Mouse (Mus musculus) intestine, embryonic 15.5 days (tissue): ENCODE results near the gene Zbp1. TPM values are rescaled to one million over a fixed set of nuclear protein-coding genes. Genes with fewer than 3 reads are reported as not detected.

Experiments
- ATAC-seq: fragments of 200-750 bp; cut with Nextera tagmentation; 2 replicates; pipeline ENCODE4 v1.8.0; 2017; ENCODE audit warnings: moderate TSS enrichment, moderate library complexity
- H3K27ac ChIP-seq: fragments of 300-500 bp; sonication (generic); 2 replicates; pipeline ENCODE4 v1.5.1; 2015; ENCODE audit warnings: mild to moderate bottlenecking, inconsistent platforms
- H3K27me3 ChIP-seq: fragments of 300-500 bp; sonication (generic); replicated peaks from 2 replicates; pipeline ENCODE4 v1.6.1; 2015; ENCODE audit warnings: inconsistent platforms
- H3K36me3 ChIP-seq: fragments of 300-500 bp; sonication (generic); 2 replicates; pipeline ENCODE4 v1.6.1; 2015; ENCODE audit warnings: inconsistent platforms
- H3K4me1 ChIP-seq: fragments of 300-500 bp; sonication (generic); replicated peaks from 2 replicates; pipeline ENCODE4 v1.6.1; 2015; ENCODE audit warnings: inconsistent platforms
- H3K4me2 ChIP-seq: fragments of 300-500 bp; sonication (generic); replicated peaks from 2 replicates; pipeline ENCODE4 v1.6.1; 2015; ENCODE audit warnings: mild to moderate bottlenecking, inconsistent platforms
- H3K4me3 ChIP-seq: fragments of 300-500 bp; sonication (generic); replicated peaks from 2 replicates; pipeline ENCODE4 v1.5.1; 2015; ENCODE audit warnings: inconsistent platforms
- H3K9ac ChIP-seq: fragments of 300-500 bp; sonication (generic); 2 replicates; pipeline ENCODE4 v1.6.1; 2015; ENCODE audit warnings: inconsistent platforms
- H3K9me3 ChIP-seq: fragments of 300-500 bp; sonication (generic); 2 replicates; pipeline ENCODE4 v1.6.1; 2016; ENCODE audit warnings: inconsistent platforms
- WGBS: fragments of 180-500 bp; shearing (Covaris S2); methylation state at CpG from one replicate; pipeline ENCODE4 v1.1.7; 2015; 5-methylcytosine and 5-hydroxymethylcytosine counted together
- polyA plus RNA-seq: library from polyadenylated mRNA; unstranded; fragments of >200 nt; fragmentation: Nextera tagmentation; extraction: Ambion mirVana; gene quantifications from 2 replicates; pipeline ENCODE4 v1.2.1, GENCODE M21; 2015

Gene Zbp1
- polyA plus RNA-seq, result 0.55 and 0.95 TPM in 2 replicates

- no peak within 1 kb of the TSS for H3K4me3 ChIP-seq
- no peaks in the 10 kb centered on the region for H3K9me3 ChIP-seq
- H3K4me1 ChIP-seq, result no peaks in the 10 kb centered on the region
- 0 out of 2 replicates have a peak, but pooled peaks have one; percentile 23 for ATAC-seq
- H3K27me3 ChIP-seq, result no peaks in the 10 kb centered on the region
- H3K36me3 ChIP-seq, result no peaks in the 10 kb centered on the region
- no peak within 1 kb of the TSS for H3K9ac ChIP-seq
- H3K4me2 ChIP-seq, result no peak within 1 kb of the TSS
- 68% methylated on average over 11 of the region's 11 CpGs for WGBS
- H3K27ac ChIP-seq, result no peak within 1 kb of the TSS
These were observed at the start of gene Zbp1 for GRCm38 (mm10) chr2:173218416-173219141. Gene Zbp1 (minus strand): TSS chr2:173218923.

- no peaks in the 10 kb centered on the region for H3K9me3 ChIP-seq
- peaks cover 86% of the 10 kb centered on the region for H3K4me1 ChIP-seq
- no peak overlapping the region for H3K4me3 ChIP-seq
- H3K27ac ChIP-seq, result no peak overlapping the region
- H3K4me2 ChIP-seq, result no peak overlapping the region
- H3K27me3 ChIP-seq, result no peaks in the 10 kb centered on the region
- H3K36me3 ChIP-seq, result no peaks in the 10 kb centered on the region
- 73% methylated on average over 3 of the region's 3 CpGs for WGBS
- no peak for ATAC-seq
- no peak overlapping the region for H3K9ac ChIP-seq
These were observed 48.8 kb upstream of the Zbp1 start for GRCm38 (mm10) chr2:173267562-173267961.

- no peaks in the 10 kb centered on the region for H3K36me3 ChIP-seq
- H3K4me2 ChIP-seq, result peak overlapping the region; percentile 40
- peak overlapping the region; percentile 11; the same call in 1 of the 2 replicates for H3K4me3 ChIP-seq
- H3K9ac ChIP-seq, result no peak overlapping the region
- peak; percentile 27 for ATAC-seq
- no peaks in the 10 kb centered on the region for H3K27me3 ChIP-seq
- 42% methylated on average over 25 of the region's 25 CpGs for WGBS
- H3K9me3 ChIP-seq, result no peaks in the 10 kb centered on the region
- peaks cover 86% of the 10 kb centered on the region for H3K4me1 ChIP-seq
- peak overlapping the region; percentile 66 for H3K27ac ChIP-seq
These were observed 47.8 kb upstream of the Zbp1 start for GRCm38 (mm10) chr2:173266349-173267112.

GRCm38 (mm10) chr2:173265468-173266265 lies 46.9 kb upstream of the Zbp1 start:
- 83% methylated on average over 22 of the region's 22 CpGs for WGBS
- Histone ChIP-seq H3K36me3 (no peaks in the 10 kb centered on the region), H3K4me3 (no peak overlapping the region), H3K27me3 (no peaks in the 10 kb centered on the region), H3K27ac (peak overlapping the region; percentile 38), H3K9ac (no peak overlapping the region), H3K9me3 (no peaks in the 10 kb centered on the region), H3K4me2 (no peak overlapping the region; the same call in none of the 2 replicates), H3K4me1 (peaks cover 88% of the 10 kb centered on the region)
- no peak for ATAC-seq

- ATAC-seq, result peak; percentile 59
- 24% methylated on average over 13 of the region's 13 CpGs for WGBS
- Histone ChIP-seq H3K9ac (0 out of 2 replicates have a peak overlapping the region, but pooled peaks have one; percentile 5), H3K9me3 (no peaks in the 10 kb centered on the region), H3K4me3 (no peak overlapping the region), H3K36me3 (no peaks in the 10 kb centered on the region), H3K27ac (0 out of 2 replicates have a peak overlapping the region, but pooled peaks have one; percentile 32), H3K4me1 (peaks cover 86% of the 10 kb centered on the region), H3K4me2 (no peak overlapping the region), H3K27me3 (no peaks in the 10 kb centered on the region)
These were observed 45.9 kb upstream of the Zbp1 start for GRCm38 (mm10) chr2:173264467-173265128.

GRCm38 (mm10) chr2:173263636-173264330 lies 45.1 kb upstream of the Zbp1 start:
- H3K9me3 ChIP-seq, result no peaks in the 10 kb centered on the region
- H3K27me3 ChIP-seq, result no peaks in the 10 kb centered on the region
- H3K9ac ChIP-seq, result no peak overlapping the region
- H3K4me1 ChIP-seq, result peaks cover 90% of the 10 kb centered on the region
- H3K4me3 ChIP-seq, result no peak overlapping the region
- ATAC-seq, result peak; percentile 42
- 0 out of 2 replicates have a peak overlapping the region, but pooled peaks have one; percentile 4 for H3K4me2 ChIP-seq
- no peaks in the 10 kb centered on the region for H3K36me3 ChIP-seq
- H3K27ac ChIP-seq, result no peak overlapping the region
- 50% methylated on average over 11 of the region's 11 CpGs for WGBS

- no peaks in the 10 kb centered on the region for H3K36me3 ChIP-seq
- no peaks in the 10 kb centered on the region for H3K9me3 ChIP-seq
- 41% methylated on average over 10 of the region's 10 CpGs for WGBS
- H3K4me1 ChIP-seq, result peaks cover 92% of the 10 kb centered on the region
- no peak overlapping the region for H3K4me3 ChIP-seq
- H3K27me3 ChIP-seq, result no peaks in the 10 kb centered on the region
- no peak overlapping the region; the same call in 1 of the 2 replicates for H3K4me2 ChIP-seq
- ATAC-seq, result no peak
- H3K27ac ChIP-seq, result no peak overlapping the region
- no peak overlapping the region for H3K9ac ChIP-seq
These were observed 42.8 kb upstream of the Zbp1 start for GRCm38 (mm10) chr2:173261497-173261896.

GRCm38 (mm10) chr2:173258459-173259091 lies 39.9 kb upstream of the Zbp1 start:
- Histone ChIP-seq H3K4me3 (no peak overlapping the region), H3K4me2 (no peak overlapping the region), H3K9me3 (no peaks in the 10 kb centered on the region), H3K9ac (no peak overlapping the region), H3K27me3 (no peaks in the 10 kb centered on the region), H3K4me1 (peaks cover 93% of the 10 kb centered on the region), H3K27ac (0 out of 2 replicates have a peak overlapping the region, but pooled peaks have one; percentile 27), H3K36me3 (no peaks in the 10 kb centered on the region)
- ATAC-seq, result no peak
- 48% methylated on average over 9 of the region's 9 CpGs for WGBS

- Histone ChIP-seq H3K27ac (0 out of 2 replicates have a peak overlapping the region, but pooled peaks have one; percentile 27), H3K4me1 (peaks cover 92% of the 10 kb centered on the region)
- no peak for ATAC-seq
These were observed 38.9 kb upstream of the Zbp1 start for GRCm38 (mm10) chr2:173257610-173258009.

GRCm38 (mm10) chr2:173256552-173256949 lies 37.8 kb upstream of the Zbp1 start:
- Histone ChIP-seq H3K9ac (no peak overlapping the region), H3K27ac (peak overlapping the region; percentile 76), H3K9me3 (no peaks in the 10 kb centered on the region), H3K4me3 (no peak overlapping the region), H3K27me3 (no peaks in the 10 kb centered on the region), H3K36me3 (no peaks in the 10 kb centered on the region), H3K4me2 (peak overlapping the region; percentile 27; the same call in 1 of the 2 replicates), H3K4me1 (peaks cover 92% of the 10 kb centered on the region)
- 51% methylated on average over 4 of the region's 4 CpGs for WGBS
- ATAC-seq, result peak; percentile 29

More at GRCm38 (mm10) chr2:173257610-173258009, 38.9 kb upstream of the Zbp1 start:
- Histone ChIP-seq H3K27me3 (no peaks in the 10 kb centered on the region), H3K36me3 (no peaks in the 10 kb centered on the region), H3K4me2 (no peak overlapping the region), H3K9ac (no peak overlapping the region), H3K9me3 (no peaks in the 10 kb centered on the region), H3K4me3 (no peak overlapping the region)
- WGBS, result 48% methylated on average over 7 of the region's 7 CpGs
